Mouse (Mus musculus): ENCODE results near the gene Ap1g2.

Gene Ap1g2

GRCm38 (mm10) chr14:55113975-55114645, 7.7 kb upstream of the Ap1g2 start:
- DNase-seq (ENCODE audit: low read depth, low spot score) = no peak

GRCm38 (mm10) chr14:55113351-55113974, 7.1 kb upstream of the Ap1g2 start:
- no peak for DNase-seq (ENCODE audit: low read depth, low spot score)

GRCm38 (mm10) chr14:55111720-55112119, 5.3 kb upstream of the Ap1g2 start:
- no peak for DNase-seq (ENCODE audit: low read depth, low spot score)

- DNase-seq (ENCODE audit: low read depth, low spot score) = no peak
These were observed 3.7 kb upstream of the Ap1g2 start for GRCm38 (mm10) chr14:55110076-55110475.

GRCm38 (mm10) chr14:55109048-55109873, 2.9 kb upstream of the Ap1g2 start:
- DNase-seq (ENCODE audit: low read depth, low spot score) = no peak

GRCm38 (mm10) chr14:55108202-55108870, 1.9 kb upstream of the Ap1g2 start:
- no peak for DNase-seq (ENCODE audit: low read depth, low spot score)

GRCm38 (mm10) chr14:55106990-55107389, 597 bp upstream of the Ap1g2 start:
- DNase-seq (ENCODE audit: low read depth, low spot score) = no peak

- no peak for DNase-seq (ENCODE audit: low read depth, low spot score)
These were observed 1.0 kb downstream of the Ap1g2 start for GRCm38 (mm10) chr14:55105386-55105785.

GRCm38 (mm10) chr14:55104365-55104764, 2.0 kb downstream of the Ap1g2 start:
- no peak for DNase-seq (ENCODE audit: low read depth, low spot score)

GRCm38 (mm10) chr14:55102253-55102785, 4.1 kb downstream of the Ap1g2 start:
- no peak for DNase-seq (ENCODE audit: low read depth, low spot score)

- DNase-seq (ENCODE audit: low read depth, low spot score) = peak; percentile 56
These were observed 4.8 kb downstream of the Ap1g2 start for GRCm38 (mm10) chr14:55101592-55101991.

GRCm38 (mm10) chr14:55098067-55098466, 8.3 kb downstream of the Ap1g2 start:
- peak; percentile 59 for DNase-seq (ENCODE audit: low read depth, low spot score)

GRCm38 (mm10) chr14:55097646-55098045, 8.7 kb downstream of the Ap1g2 start:
- DNase-seq (ENCODE audit: low read depth, low spot score) = no peak

- no peak for DNase-seq (ENCODE audit: low read depth, low spot score)
These were observed 9.8 kb downstream of the Ap1g2 start for GRCm38 (mm10) chr14:55096573-55097087.

GRCm38 (mm10) chr14:55095671-55096070, 10.7 kb downstream of the Ap1g2 start:
- DNase-seq (ENCODE audit: low read depth, low spot score) = no peak

GRCm38 (mm10) chr14:55095263-55095662, 11.1 kb downstream of the Ap1g2 start:
- no peak for DNase-seq (ENCODE audit: low read depth, low spot score)

- peak; percentile 79 for DNase-seq (ENCODE audit: low read depth, low spot score)
These were observed 11.6 kb downstream of the Ap1g2 start, which contains the start of gene Thtpa for GRCm38 (mm10) chr14:55094704-55095231. TSS of gene Thtpa (plus strand) at chr14:55094784.

GRCm38 (mm10) chr14:55093927-55094326, 12.5 kb downstream of the Ap1g2 start:
- no peak for DNase-seq (ENCODE audit: low read depth, low spot score)

- DNase-seq (ENCODE audit: low read depth, low spot score) = peak; percentile 89
These were observed 14.3 kb downstream of the Ap1g2 start, which contains the start of gene Zfhx2 for GRCm38 (mm10) chr14:55092011-55092577. TSS of gene Zfhx2 (minus strand) at chr14:55092324.

GRCm38 (mm10) chr14:55091209-55091865, 15.1 kb downstream of the Ap1g2 start:
- DNase-seq (ENCODE audit: low read depth, low spot score) = no peak
